Mouse (Mus musculus) MEL (cell line): ENCODE results near the gene 6030452D12Rik.

Experiments used
- CHD1 ChIP-seq: IDR thresholded peaks from 2 replicates; pipeline ENCODE4 v1.6.1; 2012; ENCODE audit warnings: low read depth, mild to moderate bottlenecking, inconsistent platforms, low read length, improper control_type of control experiment
- CTCF ChIP-seq, 3 experiments: IDR thresholded peaks in 2 of 3; conservative IDR thresholded peaks in 1 of 3; 2 replicates each; pipeline ENCODE4 v1.5.1; 2011 to 2012; ENCODE audit warnings: low read length in 3 of 3, low read depth in 2 of 3, mild to moderate bottlenecking in 2 of 3, improper control_type of control experiment in 1 of 3, inconsistent platforms in 1 of 3, mixed read lengths in 1 of 3, moderate library complexity in 1 of 3; ENCODE audit not compliant: control insufficient read depth in 1 of 3, insufficient read depth in 1 of 3, poor library complexity in 1 of 3, severe bottlenecking in 1 of 3
- ELF1 ChIP-seq: IDR thresholded peaks from 2 replicates; pipeline ENCODE4 v1.6.1; 2014; ENCODE audit warnings: low read depth, mild to moderate bottlenecking, inconsistent platforms, low read length, improper control_type of control experiment, moderate library complexity
- EP300 ChIP-seq, 2 experiments: IDR thresholded peaks; 2 replicates each; pipeline ENCODE4 v1.6.1; 2011; ENCODE audit warnings: improper control_type of control experiment in 2 of 2, low read length in 2 of 2, low read depth in 1 of 2, mild to moderate bottlenecking in 1 of 2
- JUND ChIP-seq: IDR thresholded peaks from 2 replicates; pipeline ENCODE4 v1.6.1; 2011; ENCODE audit warnings: low read depth, mild to moderate bottlenecking, improper control_type of control experiment, low read length
- MAFK ChIP-seq: IDR thresholded peaks from 2 replicates; pipeline ENCODE4 v1.6.1; 2011; ENCODE audit warnings: low read depth, mild to moderate bottlenecking, low read length, improper control_type of control experiment, borderline replicate concordance
- MAZ ChIP-seq: IDR thresholded peaks from 2 replicates; pipeline ENCODE4 v1.6.1; 2012; ENCODE audit warnings: low read depth, mild to moderate bottlenecking, inconsistent platforms, low read length, improper control_type of control experiment
- MXI1 ChIP-seq: IDR thresholded peaks from 2 replicates; pipeline ENCODE4 v1.6.1; 2011; ENCODE audit warnings: mild to moderate bottlenecking, low read depth, low read length, improper control_type of control experiment
- POLR2A ChIP-seq, 2 experiments: IDR thresholded peaks; 2 replicates each; pipeline ENCODE4 v1.6.1; 2011 to 2012; ENCODE audit warnings: low read length in 2 of 2, mild to moderate bottlenecking in 2 of 2, control low read depth in 1 of 2, improper control_type of control experiment in 1 of 2, low read depth in 1 of 2, moderate library complexity in 1 of 2; ENCODE audit not compliant: control insufficient read depth in 1 of 2, insufficient read depth in 1 of 2, poor library complexity in 1 of 2
- TBP ChIP-seq: IDR thresholded peaks from 2 replicates; pipeline ENCODE4 v1.8.0; 2011; ENCODE audit warnings: low read depth, low read length, improper control_type of control experiment
- TCF12 ChIP-seq: IDR thresholded peaks from 2 replicates; pipeline ENCODE4 v1.6.1; 2014; ENCODE audit warnings: low read depth, mild to moderate bottlenecking, inconsistent platforms, low read length, improper control_type of control experiment, moderate library complexity
- USF2 ChIP-seq, 2 experiments: IDR thresholded peaks; 2 replicates each; pipeline ENCODE4 v1.6.1; 2011 to 2012; ENCODE audit warnings: improper control_type of control experiment in 2 of 2, low read length in 2 of 2, borderline replicate concordance in 1 of 2, inconsistent platforms in 1 of 2, low read depth in 1 of 2, mild to moderate bottlenecking in 1 of 2; ENCODE audit not compliant: insufficient read depth in 1 of 2
- ZKSCAN1 ChIP-seq: IDR thresholded peaks from 2 replicates; pipeline ENCODE4 v1.6.1; 2012; ENCODE audit warnings: low read depth, mild to moderate bottlenecking, inconsistent platforms, low read length, improper control_type of control experiment, moderate library complexity

DNA sequence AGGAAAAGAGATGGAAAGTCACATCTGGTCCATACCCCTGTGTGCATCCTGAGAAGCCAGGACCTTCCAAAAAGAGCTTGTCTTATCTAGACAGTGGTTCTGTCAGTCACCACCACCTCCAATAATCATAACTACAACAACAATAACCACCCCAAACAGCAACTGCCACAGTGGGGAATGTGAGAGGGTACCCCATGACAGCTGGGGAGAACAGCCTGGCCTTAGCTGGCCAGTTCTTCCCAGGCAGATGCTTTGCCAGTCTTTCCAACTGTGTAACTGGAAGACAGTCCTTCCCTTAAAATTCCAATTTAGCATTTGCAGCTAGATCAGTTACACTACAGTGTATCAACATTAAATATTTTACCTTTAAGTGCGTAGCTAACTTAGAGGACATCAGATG lies 50.6 kb downstream of the 6030452D12Rik start:
- no peak for TF ChIP-seq USF2 (IDR thresholded peaks at IDR 0.05; ENCODE audit: borderline replicate concordance in 1 of 2, insufficient read depth in 1 of 2, low read depth in 1 of 2, low read length in 2 of 2)
- no peak for TF ChIP-seq EP300 (IDR thresholded peaks at IDR 0.05; ENCODE audit: low read depth in 1 of 2, low read length in 2 of 2)
- TF ChIP-seq ZKSCAN1: no peak
- no peak for TF ChIP-seq MAFK
- TF ChIP-seq CTCF (IDR thresholded peaks at IDR 0.05 in 2 of 3, conservative IDR thresholded peaks at IDR 0.05 in 1 of 3; ENCODE audit: control insufficient read depth in 1 of 3, insufficient read depth in 1 of 3, low read depth in 2 of 3, low read length in 3 of 3, poor library complexity in 1 of 3, severe bottlenecking in 1 of 3): no peak
- TF ChIP-seq CHD1: no peak
- TF ChIP-seq ELF1: no peak
- no peak for TF ChIP-seq JUND
- TF ChIP-seq TBP: no peak
- TF ChIP-seq POLR2A (IDR thresholded peaks at IDR 0.05; ENCODE audit: control insufficient read depth in 1 of 2, insufficient read depth in 1 of 2, low read depth in 1 of 2, low read length in 2 of 2, poor library complexity in 1 of 2): no peak
- no peak for TF ChIP-seq MAZ
- no peak for TF ChIP-seq TCF12
- TF ChIP-seq MXI1: no peak
